Mouse (Mus musculus): ENCODE measurements around the gene Atp6v0e. TPM values are rescaled to one million over a fixed set of nuclear protein-coding genes. Genes with fewer than 3 reads are reported as not detected.
A peak's percentile ranks its signal among the peaks of the same experiment; 100 is the strongest.

Atp6v0e gene
- polyA plus RNA-seq, 1 experiment from 2014 or later, result 92.2 TPM

GRCm38 (mm10) chr17:26643993-26644392, 19.0 kb upstream of the Atp6v0e start:
- Histone ChIP-seq H3K27ac (replicated peaks) (peak overlapping the region; percentile 68), H3K9me3 (no peaks in the 10 kb centered on the region), H3K36me3 (peaks cover 84% of the 10 kb centered on the region), H3K4me3 (no peak overlapping the region), H3K9ac (replicated peaks) (no peak overlapping the region), H3K4me2 (replicated peaks) (no peak overlapping the region), H3K4me1 (peaks cover 16% of the 10 kb centered on the region), H3K27me3 (no peaks in the 10 kb centered on the region)
- WGBS, result 97% methylated on average over 2 of the region's 2 CpGs
- no peak for ATAC-seq (ENCODE audit: low FRiP score, low read depth)

- Histone ChIP-seq H3K36me3 (peaks cover 84% of the 10 kb centered on the region), H3K27ac (replicated peaks) (peak overlapping the region; percentile 68), H3K9ac (replicated peaks) (no peak overlapping the region)
Observed at GRCm38 (mm10) chr17:26644509-26645410, 18.3 kb upstream of the Atp6v0e start.

GRCm38 (mm10) chr17:26645411-26645854, 17.6 kb upstream of the Atp6v0e start:
- peaks cover 82% of the 10 kb centered on the region for H3K36me3 ChIP-seq
- no peak overlapping the region for H3K4me3 ChIP-seq
- peak overlapping the region; percentile 68 for H3K27ac ChIP-seq (replicated peaks)
- peaks cover 16% of the 10 kb centered on the region for H3K4me1 ChIP-seq
- no peak for ATAC-seq (ENCODE audit: low FRiP score, low read depth)
- no peaks in the 10 kb centered on the region for H3K27me3 ChIP-seq
- no peak overlapping the region for H3K4me2 ChIP-seq (replicated peaks)
- whole genome bisulfite sequencing, result 86% methylated on average over 8 of the region's 8 CpGs
- no peak overlapping the region for H3K9ac ChIP-seq (replicated peaks)
- H3K9me3 ChIP-seq, result no peaks in the 10 kb centered on the region

More at GRCm38 (mm10) chr17:26644509-26645410, 18.3 kb upstream of the Atp6v0e start:
- H3K9me3 ChIP-seq, result no peaks in the 10 kb centered on the region
- peaks cover 16% of the 10 kb centered on the region for H3K4me1 ChIP-seq
- peak; percentile 81 for ATAC-seq (ENCODE audit: low FRiP score, low read depth)
- 54% methylated on average over 9 of the region's 9 CpGs for WGBS
- H3K4me3 ChIP-seq, result no peak overlapping the region
- no peak overlapping the region for H3K4me2 ChIP-seq (replicated peaks)
- H3K27me3 ChIP-seq, result no peaks in the 10 kb centered on the region

- Histone ChIP-seq H3K4me1 (peaks cover 16% of the 10 kb centered on the region), H3K9ac (replicated peaks) (no peak overlapping the region), H3K27ac (replicated peaks) (no peak overlapping the region), H3K4me2 (replicated peaks) (no peak overlapping the region), H3K4me3 (no peak overlapping the region), H3K36me3 (peaks cover 69% of the 10 kb centered on the region), H3K27me3 (no peaks in the 10 kb centered on the region), H3K9me3 (no peaks in the 10 kb centered on the region)
- 79% methylated on average over 13 of the region's 13 CpGs for WGBS
- no peak for ATAC-seq (ENCODE audit: low FRiP score, low read depth)
Observed at GRCm38 (mm10) chr17:26647283-26647682, 15.7 kb upstream of the Atp6v0e start.

GRCm38 (mm10) chr17:26649565-26649964, 13.5 kb upstream of the Atp6v0e start:
- 77% methylated on average over 4 of the region's 4 CpGs for WGBS
- Histone ChIP-seq H3K9me3 (no peaks in the 10 kb centered on the region), H3K36me3 (peaks cover 61% of the 10 kb centered on the region), H3K9ac (replicated peaks) (no peak overlapping the region), H3K27ac (replicated peaks) (0 out of 2 replicates have a peak overlapping the region, but pooled peaks have one; percentile 16), H3K4me3 (no peak overlapping the region), H3K4me2 (replicated peaks) (no peak overlapping the region), H3K27me3 (no peaks in the 10 kb centered on the region), H3K4me1 (peaks cover 9% of the 10 kb centered on the region)
- ATAC-seq (ENCODE audit: low FRiP score, low read depth), result no peak

GRCm38 (mm10) chr17:26650451-26651363, 12.3 kb upstream of the Atp6v0e start:
- 82% methylated on average over 14 of the region's 14 CpGs for WGBS
- Histone ChIP-seq H3K36me3 (peaks cover 69% of the 10 kb centered on the region), H3K4me1 (no peaks in the 10 kb centered on the region), H3K27me3 (no peaks in the 10 kb centered on the region), H3K4me3 (no peak overlapping the region), H3K9ac (replicated peaks) (no peak overlapping the region), H3K9me3 (no peaks in the 10 kb centered on the region), H3K27ac (replicated peaks) (peak overlapping the region; percentile 39; the same call in 1 of the 2 replicates), H3K4me2 (replicated peaks) (no peak overlapping the region)
- no peak for ATAC-seq (ENCODE audit: low FRiP score, low read depth)

- peak overlapping the region; percentile 31; the same call in 1 of the 2 replicates for H3K9ac ChIP-seq (replicated peaks)
- H3K4me2 ChIP-seq (replicated peaks), result no peak overlapping the region
- peaks cover 29% of the 10 kb centered on the region for H3K36me3 ChIP-seq
- no peak for ATAC-seq (ENCODE audit: low FRiP score, low read depth)
- H3K9me3 ChIP-seq, result no peaks in the 10 kb centered on the region
- 54% methylated on average over 18 of the region's 21 CpGs for WGBS
- no peak overlapping the region for H3K27ac ChIP-seq (replicated peaks)
- H3K27me3 ChIP-seq, result peaks cover 5% of the 10 kb centered on the region
- no peak overlapping the region for H3K4me3 ChIP-seq
- peaks cover 14% of the 10 kb centered on the region for H3K4me1 ChIP-seq
Observed at GRCm38 (mm10) chr17:26658854-26659572, 4.0 kb upstream of the Atp6v0e start.

- peaks cover 5% of the 10 kb centered on the region for H3K27me3 ChIP-seq
- H3K9ac ChIP-seq (replicated peaks), result no peak overlapping the region
- peaks cover 18% of the 10 kb centered on the region for H3K4me1 ChIP-seq
- peaks cover 24% of the 10 kb centered on the region for H3K36me3 ChIP-seq
- no peak for ATAC-seq (ENCODE audit: low FRiP score, low read depth)
- H3K27ac ChIP-seq (replicated peaks), result no peak overlapping the region
- no peaks in the 10 kb centered on the region for H3K9me3 ChIP-seq
- WGBS, result 78% methylated on average over 3 of the region's 3 CpGs
- H3K4me3 ChIP-seq, result no peak overlapping the region
- no peak overlapping the region for H3K4me2 ChIP-seq (replicated peaks)
Observed at GRCm38 (mm10) chr17:26659573-26659915, 3.5 kb upstream of the Atp6v0e start.

- H3K4me1 ChIP-seq, result peaks cover 18% of the 10 kb centered on the region
- H3K4me2 ChIP-seq (replicated peaks), result peak overlapping the region; percentile 31
- H3K27ac ChIP-seq (replicated peaks), result no peak overlapping the region
- WGBS, result 29% methylated on average over 20 of the region's 21 CpGs
- peak; percentile 63; the same call in 1 of the 2 replicates for ATAC-seq (ENCODE audit: low FRiP score, low read depth)
- H3K9ac ChIP-seq (replicated peaks), result no peak overlapping the region
- H3K4me3 ChIP-seq, result no peak overlapping the region
- no peaks in the 10 kb centered on the region for H3K9me3 ChIP-seq
- peaks cover 16% of the 10 kb centered on the region for H3K36me3 ChIP-seq
- H3K27me3 ChIP-seq, result peaks cover 7% of the 10 kb centered on the region
Observed at GRCm38 (mm10) chr17:26660192-26660912, 2.7 kb upstream of the Atp6v0e start.

- Histone ChIP-seq H3K9me3 (no peaks in the 10 kb centered on the region), H3K27ac (replicated peaks) (no peak overlapping the region), H3K9ac (replicated peaks) (no peak overlapping the region), H3K4me1 (peaks cover 18% of the 10 kb centered on the region), H3K4me2 (replicated peaks) (no peak overlapping the region), H3K4me3 (no peak overlapping the region), H3K36me3 (no peaks in the 10 kb centered on the region), H3K27me3 (peaks cover 9% of the 10 kb centered on the region)
- 88% methylated on average over 5 of the region's 5 CpGs for WGBS
- ATAC-seq (ENCODE audit: low FRiP score, low read depth), result no peak
Observed at GRCm38 (mm10) chr17:26662204-26662603, 827 bp upstream of the Atp6v0e start.

- H3K9me3 ChIP-seq, result no peaks in the 10 kb centered on the region
- H3K36me3 ChIP-seq, result no peaks in the 10 kb centered on the region
- H3K4me2 ChIP-seq (replicated peaks), result no peak overlapping the region
- H3K9ac ChIP-seq (replicated peaks), result no peak overlapping the region
- H3K27ac ChIP-seq (replicated peaks), result no peak overlapping the region
- peaks cover 9% of the 10 kb centered on the region for H3K27me3 ChIP-seq
- peaks cover 14% of the 10 kb centered on the region for H3K4me1 ChIP-seq
- 81% methylated on average over 4 of the region's 4 CpGs for WGBS
- no peak overlapping the region for H3K4me3 ChIP-seq
- ATAC-seq (ENCODE audit: low FRiP score, low read depth), result no peak
Observed at GRCm38 (mm10) chr17:26665600-26665999, 2.6 kb downstream of the Atp6v0e start.

All from midbrain, embryonic 12.5 days (tissue).